Mouse (Mus musculus) cortical plate, adult 2 months (tissue): ENCODE measurements around the gene Chd1l. TPM values are rescaled to one million over a fixed set of nuclear protein-coding genes. Genes with fewer than 3 reads are reported as not detected.
A peak's percentile ranks its signal among the peaks of the same experiment; 100 is the strongest.

Experiments used
- H3K27ac ChIP-seq: fragments of 200-500 bp; 2 replicates; pipeline ENCODE4 v1.5.1; 2012; ENCODE audit warnings: low read length, control low read depth, inconsistent platforms; ENCODE audit not compliant: insufficient read depth
- H3K4me1 ChIP-seq: fragments of 200-500 bp; 2 replicates; pipeline ENCODE4 v1.6.1; 2011; ENCODE audit warnings: low read length; ENCODE audit not compliant: control insufficient read depth, insufficient read depth
- H3K4me3 ChIP-seq: fragments of 200-500 bp; 2 replicates; pipeline ENCODE4 v1.5.1; 2011; ENCODE audit warnings: mild to moderate bottlenecking, low read length, control low read depth; ENCODE audit not compliant: insufficient read depth
- CTCF ChIP-seq: fragments of 200-500 bp; IDR thresholded peaks from 2 replicates; pipeline ENCODE4 v1.5.1; 2011; ENCODE audit warnings: mild to moderate bottlenecking, control low read depth, low read length; ENCODE audit not compliant: insufficient read depth; ENCODE audit errors: extremely low read depth
- POLR2A ChIP-seq: fragments of 200-500 bp; IDR thresholded peaks from 2 replicates; pipeline ENCODE4 v1.6.1; 2011; ENCODE audit warnings: mild to moderate bottlenecking, low read length, control low read depth; ENCODE audit not compliant: insufficient read depth; ENCODE audit errors: extremely low read depth
- polyA plus RNA-seq: library from polyadenylated mRNA; depleted of rRNA; stranded (reverse); fragments of >200 nt; gene quantifications from 2 replicates; pipeline ENCODE4 v1.2.3, GENCODE M21; 2012; rRNA removed

The Chd1l gene
- polyA plus RNA-seq, 1 experiment = 7.6 TPM

DNA sequence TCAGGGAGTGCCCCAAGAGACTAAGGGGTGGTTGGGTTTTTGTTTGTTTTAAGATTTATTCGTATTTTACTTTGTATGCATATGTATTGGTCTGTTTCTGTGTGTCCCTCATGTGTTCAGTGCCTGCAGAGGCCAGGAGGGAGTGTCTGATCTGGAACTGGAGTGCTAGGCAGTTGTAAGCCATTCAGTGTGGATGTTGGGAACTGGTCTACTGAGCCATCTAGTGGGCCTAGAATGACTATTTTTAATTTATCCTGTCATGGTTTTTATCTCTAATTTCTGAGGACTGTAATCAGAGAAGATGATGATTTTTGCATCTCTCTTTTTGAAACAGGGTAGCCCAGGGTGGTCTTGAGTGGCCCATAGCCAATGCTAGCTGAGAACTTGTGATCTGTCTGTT, 71.4 kb downstream of the Chd1l start:
- H3K4me1 ChIP-seq = no peaks in the 10 kb centered on the region
- no peak overlapping the region for H3K27ac ChIP-seq
- TF ChIP-seq CTCF (peak; percentile 40), POLR2A (no peak)
- H3K4me3 ChIP-seq = no peak overlapping the region

GRCm38 (mm10) chr3:97537006-97537405, 73.0 kb downstream of the Chd1l start:
- no peaks in the 10 kb centered on the region for H3K4me1 ChIP-seq
- H3K4me3 ChIP-seq = no peak overlapping the region
- H3K27ac ChIP-seq = no peak overlapping the region
- TF ChIP-seq POLR2A (no peak), CTCF (no peak)

DNA sequence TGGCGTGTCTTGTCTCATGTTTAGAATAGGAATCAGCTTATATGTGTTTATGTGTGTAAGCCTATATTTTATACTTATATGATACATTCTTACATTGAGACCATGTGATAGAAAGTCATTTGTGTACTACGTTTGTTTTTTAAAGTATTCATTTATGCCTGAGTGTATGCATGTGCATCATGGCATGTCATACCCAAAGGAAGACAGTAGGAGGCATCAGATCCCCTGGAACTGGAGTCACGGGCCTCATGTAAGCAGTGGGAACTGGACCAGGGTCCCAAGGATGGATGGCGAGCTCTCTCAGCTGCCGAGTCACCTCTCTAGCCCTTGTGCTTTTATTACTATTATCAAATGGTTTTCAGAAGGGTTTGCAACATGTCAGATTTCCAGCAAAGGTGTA, 74.3 kb downstream of the Chd1l start:
- no peak overlapping the region for H3K27ac ChIP-seq
- H3K4me1 ChIP-seq = no peaks in the 10 kb centered on the region
- no peak for TF ChIP-seq CTCF
- TF ChIP-seq POLR2A = no peak
- H3K4me3 ChIP-seq = no peak overlapping the region

GRCm38 (mm10) chr3:97525458-97525857, 84.5 kb downstream of the Chd1l start:
- peaks cover 6% of the 10 kb centered on the region; the same call in 1 of the 2 replicates for H3K4me1 ChIP-seq
- TF ChIP-seq POLR2A (no peak), CTCF (no peak)
- H3K27ac ChIP-seq = no peak overlapping the region
- H3K4me3 ChIP-seq = no peak overlapping the region

GRCm38 (mm10) chr3:97524835-97525234, 85.2 kb downstream of the Chd1l start:
- peak; percentile 38; the same call in 1 of the 2 replicates for TF ChIP-seq CTCF
- no peak for TF ChIP-seq POLR2A
- Histone ChIP-seq H3K27ac (no peak overlapping the region), H3K4me3 (no peak overlapping the region), H3K4me1 (peaks cover 6% of the 10 kb centered on the region; the same call in 1 of the 2 replicates)

DNA sequence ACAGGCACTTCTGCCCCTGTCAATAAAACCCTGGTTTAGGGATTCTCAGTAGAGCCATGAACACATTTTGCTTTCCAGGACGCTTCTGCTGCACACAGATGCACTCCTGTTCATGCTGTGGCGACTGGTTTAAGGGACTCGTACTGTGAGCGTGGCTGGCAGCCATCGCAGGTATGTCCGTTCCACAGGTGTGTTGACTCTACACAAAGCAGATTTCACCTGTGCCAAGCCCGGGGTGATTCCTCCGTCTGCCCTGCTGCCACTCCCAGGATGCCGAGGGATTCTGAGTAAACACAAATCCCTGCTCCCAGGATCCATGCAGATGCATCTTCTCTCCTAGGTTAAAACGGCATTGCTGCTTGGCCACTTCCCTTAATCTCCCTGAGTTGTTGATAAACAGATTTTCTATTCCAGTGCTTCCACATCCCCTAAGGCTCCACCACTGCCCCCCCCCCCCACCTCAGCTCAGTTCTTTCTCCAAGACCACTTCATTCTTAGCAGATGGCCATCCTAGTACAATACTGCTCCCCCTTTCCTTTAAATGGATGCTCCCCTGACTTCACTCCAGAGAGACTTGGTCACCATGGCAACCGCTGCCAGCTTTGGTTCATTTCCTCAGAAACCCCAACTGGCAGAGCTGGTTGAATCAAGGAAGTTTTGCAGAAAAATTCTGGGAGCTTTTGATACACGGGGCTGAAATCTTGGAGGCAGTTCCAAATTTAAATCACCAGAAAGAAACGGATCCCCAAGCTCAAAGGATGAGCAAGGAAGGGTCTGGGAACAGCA, 87.9 kb downstream of the Chd1l start:
- Histone ChIP-seq H3K4me1 (peaks cover 6% of the 10 kb centered on the region; the same call in 1 of the 2 replicates), H3K4me3 (no peak overlapping the region), H3K27ac (peak overlapping the region; percentile 66)
- TF ChIP-seq POLR2A (no peak), CTCF (no peak)

GRCm38 (mm10) chr3:97519883-97520282, 90.1 kb downstream of the Chd1l start:
- Histone ChIP-seq H3K4me1 (peaks cover 6% of the 10 kb centered on the region; the same call in 1 of the 2 replicates), H3K4me3 (no peak overlapping the region), H3K27ac (no peak overlapping the region)
- no peak for TF ChIP-seq CTCF

- H3K4me3 ChIP-seq = no peak overlapping the region
- H3K4me1 ChIP-seq = no peaks in the 10 kb centered on the region
- TF ChIP-seq CTCF (no peak), POLR2A (no peak)
- H3K27ac ChIP-seq = no peak overlapping the region
Measured at GRCm38 (mm10) chr3:97512296-97512695, 97.7 kb downstream of the Chd1l start.

Other genes starting within 250 kb of the Chd1l start
- gene Olfr1402, start 188.2 kb downstream of the Chd1l start, polyA plus RNA-seq = not detected in 2 replicates
- 3.1 and 3.4 TPM in 2 replicates for gene Fmo5, start 18.6 kb upstream of the Chd1l start, polyA plus RNA-seq
- 33.2 and 33.8 TPM in 2 replicates for gene Prkab2, start 48.0 kb upstream of the Chd1l start, polyA plus RNA-seq
- not detected in 2 replicates for gene Gm17651, start 64.5 kb upstream of the Chd1l start, polyA plus RNA-seq